Mouse (Mus musculus) ES-E14 (cell line): Measurements from ENCODE around the gene C2cd4c. TPM values are rescaled to one million over a fixed set of nuclear protein-coding genes. Genes with fewer than 3 reads are reported as not detected.

Experiments
- DNase-seq: peaks from one replicate; pipeline ENCODE4 v3.0.0-alpha.2; 2013; ENCODE audit warnings: low read depth, low spot score
- H3K27ac ChIP-seq: 2 replicates; pipeline ENCODE4 v1.5.1; 2012; ENCODE audit warnings: low read depth, mild to moderate bottlenecking, low read length, moderate library complexity, mixed read lengths; ENCODE audit not compliant: poor library complexity, insufficient read depth, severe bottlenecking
- H3K36me3 ChIP-seq: 2 replicates; pipeline ENCODE4 v1.6.1; 2012; ENCODE audit warnings: mild to moderate bottlenecking, low read length, moderate library complexity, mixed read lengths; ENCODE audit not compliant: control insufficient read depth, poor library complexity, insufficient read depth, severe bottlenecking
- H3K4me1 ChIP-seq, 2 experiments: fragments of 150-350 bp in 1 of 2; sonication (generic) in 1 of 2; 2 replicates each; pipeline ENCODE4 v1.6.1; 2012; ENCODE audit warnings: low read length in 2 of 2, mild to moderate bottlenecking in 1 of 2, mixed read lengths in 1 of 2; ENCODE audit not compliant: control insufficient read depth in 2 of 2, insufficient read depth in 2 of 2, poor library complexity in 1 of 2
- H3K4me3 ChIP-seq, 2 experiments: fragments of 150-350 bp in 1 of 2; sonication (generic) in 1 of 2; 2 replicates each; pipeline ENCODE4 v1.5.1; 2012; ENCODE audit warnings: low read length in 2 of 2, low read depth in 1 of 2, mild to moderate bottlenecking in 1 of 2, mixed read lengths in 1 of 2; ENCODE audit not compliant: insufficient read depth in 1 of 2, poor library complexity in 1 of 2, severe bottlenecking in 1 of 2
- H3K9ac ChIP-seq: 2 replicates; pipeline ENCODE4 v1.6.1; 2012; ENCODE audit warnings: low read depth, mild to moderate bottlenecking, low read length, mixed read lengths; ENCODE audit not compliant: poor library complexity, insufficient read depth, severe bottlenecking
- H3K9me3 ChIP-seq: fragments of 150-350 bp; sonication (generic); 2 replicates; pipeline ENCODE4 v1.6.1; 2012; ENCODE audit warnings: low read depth, mild to moderate bottlenecking, low read length; ENCODE audit not compliant: control insufficient read depth, insufficient read depth
- CHD2 ChIP-seq: IDR thresholded peaks from 2 replicates; pipeline ENCODE4 v1.6.1; 2014; ENCODE audit warnings: mild to moderate bottlenecking, low read depth, low read length, inconsistent platforms
- HCFC1 ChIP-seq: IDR thresholded peaks from 2 replicates; pipeline ENCODE4 v1.6.1; 2012; ENCODE audit warnings: low read length, inconsistent platforms, borderline replicate concordance; ENCODE audit not compliant: insufficient read depth
- MAFK ChIP-seq: IDR thresholded peaks from 2 replicates; pipeline ENCODE4 v1.6.1; 2014; ENCODE audit warnings: mild to moderate bottlenecking, low read depth, low read length, inconsistent platforms; ENCODE audit not compliant: insufficient read depth
- ZC3H11A ChIP-seq: IDR thresholded peaks from 2 replicates; pipeline ENCODE4 v1.6.1; 2012; ENCODE audit warnings: low read depth, mild to moderate bottlenecking, inconsistent platforms, low read length, borderline replicate concordance
- ZNF384 ChIP-seq: IDR thresholded peaks from 2 replicates; pipeline ENCODE4 v1.6.1; 2012; ENCODE audit warnings: low read depth, low read length, inconsistent platforms
- in situ Hi-C, 2 experiments: fragments of 600-800 bp; cut with MboI; formaldehyde crosslinking; loops; one replicate each; pipeline ENCODE4 v1.15.1; 2025; ENCODE audit warnings: low sequenced_read_pairs in 2 of 2, inconsistent platforms in 1 of 2; ENCODE audit not compliant: unreplicated experiment in 2 of 2
- total RNA-seq: library from RNA; depleted of rRNA; stranded (reverse); fragments of 300-350 nt; gene quantifications from 2 replicates; pipeline ENCODE4 v1.2.3, GENCODE M21; 2012

The C2cd4c gene
- total RNA-seq, 1 experiment = 0.31 TPM

- Histone ChIP-seq H3K4me1 (no peaks in the 10 kb centered on the region), H3K4me3 (no peak overlapping the region), H3K36me3 (no peaks in the 10 kb centered on the region), H3K9me3 (no peaks in the 10 kb centered on the region), H3K27ac (no peak overlapping the region), H3K9ac (no peak overlapping the region)
- DNase-seq = no peak
- in situ Hi-C loops = loop anchor here (5.0 to 10.0 kb wide), 2 partner anchors 50 to 58 kb away; partner anchors contain the start of gene Odf3l2 (in 1 of the 2)
- TF ChIP-seq HCFC1 (no peak), ZC3H11A (no peak), ZNF384 (no peak), CHD2 (no peak), MAFK (no peak)
Measured at GRCm38 (mm10) chr10:79597051-79597935, 16.5 kb downstream of the C2cd4c start.

GRCm38 (mm10) chr10:79595590-79595929, 18.3 kb downstream of the C2cd4c start:
- Histone ChIP-seq H3K9ac (no peak overlapping the region), H3K36me3 (no peaks in the 10 kb centered on the region), H3K4me1 (no peaks in the 10 kb centered on the region), H3K9me3 (no peaks in the 10 kb centered on the region), H3K4me3 (no peak overlapping the region), H3K27ac (no peak overlapping the region)
- no peak for DNase-seq
- in situ Hi-C loops = loop anchor here (5.0 to 10.0 kb wide), 2 partner anchors 52 to 59 kb away; partner anchors contain the start of gene Odf3l2 (in 1 of the 2)
- no peak for TF ChIP-seq MAFK
- no peak for TF ChIP-seq ZNF384
- no peak for TF ChIP-seq ZC3H11A
- no peak for TF ChIP-seq CHD2
- no peak for TF ChIP-seq HCFC1

- Histone ChIP-seq H3K4me1 (no peaks in the 10 kb centered on the region), H3K4me3 (no peak overlapping the region), H3K27ac (no peak overlapping the region), H3K9me3 (no peaks in the 10 kb centered on the region), H3K36me3 (no peaks in the 10 kb centered on the region), H3K9ac (no peak overlapping the region)
- in situ Hi-C loops = loop anchor here (5.0 to 10.0 kb wide), 2 partner anchors 52 to 60 kb away; partner anchors contain the start of gene Odf3l2 (in 1 of the 2)
- peak; percentile 71; the same call in 1 of the 2 replicates for TF ChIP-seq ZC3H11A
- no peak for TF ChIP-seq HCFC1
- no peak for TF ChIP-seq ZNF384
- TF ChIP-seq CHD2 = no peak
- TF ChIP-seq MAFK = peak; percentile 47; the same call in 1 of the 2 replicates
- DNase-seq = peak; percentile 67
Measured at GRCm38 (mm10) chr10:79594872-79595589, 18.8 kb downstream of the C2cd4c start.

- H3K9me3 ChIP-seq = no peaks in the 10 kb centered on the region
- H3K27ac ChIP-seq = no peak overlapping the region
- H3K4me3 ChIP-seq = no peak overlapping the region
- in situ Hi-C loops = loop anchor here in 1 of 2 experiments (10.0 kb wide), 1 partner anchor 61 kb away; no protein-coding TSS in a partner anchor
- DNase-seq = no peak
- H3K4me1 ChIP-seq = no peaks in the 10 kb centered on the region
- TF ChIP-seq ZC3H11A = no peak
- no peak for TF ChIP-seq CHD2
- TF ChIP-seq ZNF384 = no peak
- no peak for TF ChIP-seq MAFK
- TF ChIP-seq HCFC1 = no peak
- no peak overlapping the region for H3K9ac ChIP-seq
- no peaks in the 10 kb centered on the region for H3K36me3 ChIP-seq
Measured at GRCm38 (mm10) chr10:79594111-79594510, 19.7 kb downstream of the C2cd4c start.
